Mouse (Mus musculus) liver, embryonic 18 days (tissue): ENCODE measurements around the gene Neurl2. TPM values are rescaled to one million over a fixed set of nuclear protein-coding genes. Genes with fewer than 3 reads are reported as not detected.

Experiments used
- polyA plus RNA-seq: library from polyadenylated mRNA; depleted of rRNA; stranded (reverse); fragments of >200 nt; gene quantifications from 2 replicates; pipeline ENCODE4 v1.2.3, GENCODE M21; 2012; rRNA removed

The Neurl2 gene
- 1.5 and 2.2 TPM in 2 replicates for polyA plus RNA-seq

GRCm38 (mm10) chr2:164833314-164833959, at the start of gene Neurl2:
Neurl2 (minus strand) TSS chr2:164833456.

GRCm38 (mm10) chr2:164879228-164879567, 45.9 kb upstream of the Neurl2 start, which contains the start of gene Pcif1:
Pcif1 (plus strand) TSS chr2:164879304.

GRCm38 (mm10) chr2:164857101-164857821, 24.0 kb upstream of the Neurl2 start, which contains the start of gene Pltp:
Pltp (minus strand) TSS chr2:164857711.

GRCm38 (mm10) chr2:164832748-164833301, 431 bp downstream of the Neurl2 start, which contains the start of gene Ctsa:
Ctsa (plus strand) TSS chr2:164832873.

GRCm38 (mm10) chr2:164828437-164828836, 4.8 kb downstream of the Neurl2 start, which contains the start of gene Spata25:
Spata25 (minus strand) TSS chr2:164828537.

GRCm38 (mm10) chr2:164822636-164823165, 10.6 kb downstream of the Neurl2 start, which contains the start of gene Zswim1:
Zswim1 (plus strand) TSS chr2:164822686.

GRCm38 (mm10) chr2:164804533-164805331, 28.5 kb downstream of the Neurl2 start, which contains the start of the genes Acot8 and Zswim3:
Acot8 (minus strand) TSS chr2:164804882.
Zswim3 (plus strand) TSS chr2:164805098.

GRCm38 (mm10) chr2:164785481-164786387, 47.5 kb downstream of the Neurl2 start, which contains the start of gene Snx21:
Snx21 (plus strand) TSS chr2:164785823.

Other genes with a start within 250 kb of the Neurl2 start
- 0.05 and 0.06 TPM in 2 replicates for gene Wfdc6a, start 248.0 kb downstream of the Neurl2 start, polyA plus RNA-seq
- not detected in 2 replicates for gene Eppin, start 239.9 kb downstream of the Neurl2 start, polyA plus RNA-seq
- not detected in 2 replicates for gene Wfdc6b, start 219.9 kb downstream of the Neurl2 start, polyA plus RNA-seq
- not detected in 2 replicates for gene Wfdc8, start 219.8 kb downstream of the Neurl2 start, polyA plus RNA-seq
- gene Wfdc16, start 194.7 kb downstream of the Neurl2 start, polyA plus RNA-seq = not detected in 2 replicates
- not detected in 2 replicates for gene Wfdc10, start 177.4 kb downstream of the Neurl2 start, polyA plus RNA-seq
- not detected in 2 replicates for gene Wfdc9, start 176.9 kb downstream of the Neurl2 start, polyA plus RNA-seq
- gene Wfdc11, start 159.4 kb downstream of the Neurl2 start, polyA plus RNA-seq = not detected in 2 replicates
- gene Wfdc13, start 148.3 kb downstream of the Neurl2 start, polyA plus RNA-seq = not detected in 2 replicates
- gene Spint4, start 135.0 kb downstream of the Neurl2 start, polyA plus RNA-seq = not detected in 2 replicates
- not detected in 2 replicates for gene Spint5, start 118.2 kb downstream of the Neurl2 start, polyA plus RNA-seq
- 1.6 and 2.1 TPM in 2 replicates for gene Wfdc3, start 87.5 kb downstream of the Neurl2 start, polyA plus RNA-seq
- gene Dnttip1, start 87.5 kb downstream of the Neurl2 start, polyA plus RNA-seq = 21.7 and 22.8 TPM in 2 replicates
- 255 and 264 TPM in 2 replicates for gene Ube2c, start 63.6 kb downstream of the Neurl2 start, polyA plus RNA-seq
- gene Tnnc2, start 53.5 kb downstream of the Neurl2 start, polyA plus RNA-seq = 0.58 and 2.9 TPM in 2 replicates
- 7.7 and 11.3 TPM in 2 replicates for gene Snx21, start 47.6 kb downstream of the Neurl2 start, polyA plus RNA-seq
- gene Acot8, start 28.6 kb downstream of the Neurl2 start, polyA plus RNA-seq = 20.1 and 20.3 TPM in 2 replicates
- 1.9 TPM in 2 replicates for gene Zswim3, start 28.4 kb downstream of the Neurl2 start, polyA plus RNA-seq
- 1.3 and 1.5 TPM in 2 replicates for gene Zswim1, start 10.8 kb downstream of the Neurl2 start, polyA plus RNA-seq
- 0.05 and 0.08 TPM in 2 replicates for gene Spata25, start 4.9 kb downstream of the Neurl2 start, polyA plus RNA-seq
- gene Ctsa, start 583 bp downstream of the Neurl2 start, polyA plus RNA-seq = 121 and 130 TPM in 2 replicates
- gene Pltp, start 24.3 kb upstream of the Neurl2 start, polyA plus RNA-seq = 34.8 and 42.2 TPM in 2 replicates
- gene Pcif1, start 45.8 kb upstream of the Neurl2 start, polyA plus RNA-seq = 18.4 and 21.2 TPM in 2 replicates
- 6.5 and 8.2 TPM in 2 replicates for gene Zfp335, start 78.3 kb upstream of the Neurl2 start, polyA plus RNA-seq
- gene Mmp9, start 107.3 kb upstream of the Neurl2 start, polyA plus RNA-seq = 19.0 and 24.6 TPM in 2 replicates
- gene Slc12a5, start 127.3 kb upstream of the Neurl2 start, polyA plus RNA-seq = 0.72 and 0.81 TPM in 2 replicates
- 11.2 and 11.8 TPM in 2 replicates for gene Ncoa5, start 201.4 kb upstream of the Neurl2 start, polyA plus RNA-seq
- gene Cd40, start 222.2 kb upstream of the Neurl2 start, polyA plus RNA-seq = 2.9 and 3.2 TPM in 2 replicates